Mouse (Mus musculus): ENCODE results near the gene Armc3.

Armc3 gene

GRCm38 (mm10) chr2:19198452-19199365, at the start of gene Armc3:
Gene Armc3, plus strand, starts transcription at chr2:19199302.
- DNase-seq (ENCODE audit: low read depth, low spot score): no peak

- DNase-seq (ENCODE audit: low read depth, low spot score): no peak
Observed at GRCm38 (mm10) chr2:19152687-19153086, 46.4 kb upstream of the Armc3 start.

- no peak for DNase-seq (ENCODE audit: low read depth, low spot score)
Observed at GRCm38 (mm10) chr2:19156176-19156575, 42.9 kb upstream of the Armc3 start.

- no peak for DNase-seq (ENCODE audit: low read depth, low spot score)
Observed at GRCm38 (mm10) chr2:19159539-19159938, 39.6 kb upstream of the Armc3 start.

- DNase-seq (ENCODE audit: low read depth, low spot score): no peak
Observed at GRCm38 (mm10) chr2:19160368-19161114, 38.6 kb upstream of the Armc3 start.

DNA sequence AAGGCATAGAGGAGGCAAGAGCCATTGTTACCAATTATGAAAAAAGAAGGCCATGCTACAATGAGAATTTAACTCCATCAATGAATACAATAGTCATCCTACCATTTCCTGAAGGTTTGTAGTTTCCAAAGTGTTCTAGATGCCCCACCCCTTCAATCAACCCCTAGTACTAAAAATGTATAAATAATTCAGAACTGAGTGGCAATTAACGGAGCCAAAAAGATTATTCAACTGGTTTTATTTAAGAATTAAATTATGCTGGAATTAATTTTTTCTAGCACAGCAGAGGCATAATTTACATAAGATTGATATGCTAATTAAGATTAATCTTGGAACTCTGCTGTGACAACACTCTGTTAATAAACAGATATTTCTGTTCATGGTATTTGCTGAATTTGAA, 34.9 kb upstream of the Armc3 start:
- no peak for DNase-seq (ENCODE audit: low read depth, low spot score)

- DNase-seq (ENCODE audit: low read depth, low spot score): no peak
Observed at GRCm38 (mm10) chr2:19176827-19177236, 22.3 kb upstream of the Armc3 start.

DNA sequence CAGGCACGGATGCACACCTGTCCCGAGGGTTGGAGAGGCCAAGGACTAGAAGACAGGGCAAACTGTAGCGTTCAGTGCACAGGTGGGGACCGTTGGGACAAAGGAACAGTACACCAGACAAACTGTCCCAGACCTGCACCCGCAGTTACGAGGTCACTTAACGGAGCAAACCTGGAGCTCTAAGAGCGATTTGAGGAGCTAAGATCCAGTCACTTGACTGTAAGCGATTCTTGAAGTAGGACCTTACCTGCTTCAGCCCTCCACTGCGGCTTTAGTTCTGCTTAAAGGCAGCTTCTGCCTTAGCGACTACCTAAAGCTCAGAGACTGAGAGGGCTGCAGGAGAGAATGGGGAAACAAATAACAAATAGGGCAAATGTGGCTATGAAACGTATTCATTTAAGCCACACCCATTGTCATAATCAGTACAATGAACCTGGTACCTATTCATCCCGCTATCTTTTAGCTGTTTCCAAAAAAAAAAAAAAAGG, 308 bp downstream of the Armc3 start:
- no peak for DNase-seq (ENCODE audit: low read depth, low spot score)

- DNase-seq (ENCODE audit: low read depth, low spot score): no peak
Observed at GRCm38 (mm10) chr2:19200112-19200511, 1.0 kb downstream of the Armc3 start.

DNA sequence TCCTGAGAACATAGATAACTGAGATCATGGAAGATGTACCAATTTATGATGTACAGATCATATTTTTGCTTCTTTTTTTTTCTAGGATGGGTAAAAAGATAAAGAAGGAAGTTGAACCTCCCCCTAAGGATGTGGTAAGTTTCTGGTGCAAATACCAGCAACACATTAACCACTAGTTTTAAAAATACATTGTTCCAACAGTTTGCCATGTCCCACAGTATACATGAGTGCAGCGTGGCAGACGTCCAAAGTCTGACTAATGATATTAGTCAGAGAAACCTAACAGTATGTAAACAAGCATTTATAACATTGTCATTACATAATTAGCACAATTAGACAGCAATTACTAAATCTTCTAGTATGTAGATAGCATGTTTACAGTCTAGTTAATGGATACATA, 2.6 kb downstream of the Armc3 start:
- no peak for DNase-seq (ENCODE audit: low read depth, low spot score)

GRCm38 (mm10) chr2:19234305-19234704, 35.2 kb downstream of the Armc3 start:
- no peak for DNase-seq (ENCODE audit: low read depth, low spot score)

DNA sequence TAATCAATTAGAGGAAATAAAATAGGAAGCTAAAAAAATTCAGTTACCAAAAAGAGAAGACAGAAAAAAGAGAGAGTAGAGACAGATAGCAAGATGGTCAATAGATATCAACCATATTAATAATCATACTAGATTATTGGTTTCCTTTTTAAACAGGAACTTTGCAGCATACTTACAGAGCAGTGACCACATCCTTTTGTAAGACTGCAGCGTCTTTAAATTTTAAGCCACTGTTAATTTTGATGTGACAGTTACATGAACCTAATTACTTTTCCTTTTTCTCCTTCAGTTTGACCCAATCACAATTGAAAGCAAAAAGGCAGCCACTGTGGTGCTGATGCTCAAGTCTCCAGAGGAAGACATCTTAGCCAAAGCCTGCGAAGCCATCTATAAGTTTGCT, 36.1 kb downstream of the Armc3 start:
- DNase-seq (ENCODE audit: low read depth, low spot score): no peak

DNA sequence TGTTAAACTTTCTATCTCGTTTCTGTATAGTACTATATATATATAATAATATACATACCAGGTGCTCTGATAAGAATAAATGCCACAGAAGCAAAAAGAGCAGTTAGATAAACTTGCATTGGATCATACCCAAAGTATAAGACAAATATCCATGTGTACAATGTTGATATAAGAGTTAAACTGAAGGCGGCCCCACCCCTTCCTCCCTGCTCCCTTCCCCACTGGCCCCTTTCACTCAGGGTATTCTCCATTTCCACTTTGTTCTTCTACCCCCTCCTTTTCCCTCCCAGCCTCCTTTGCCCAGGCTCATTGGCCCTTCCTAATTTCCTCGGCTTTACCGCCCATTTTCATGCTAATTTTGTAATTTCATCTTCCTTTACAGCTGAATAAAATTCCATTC, 36.5 kb downstream of the Armc3 start:
- DNase-seq (ENCODE audit: low read depth, low spot score): no peak

DNA sequence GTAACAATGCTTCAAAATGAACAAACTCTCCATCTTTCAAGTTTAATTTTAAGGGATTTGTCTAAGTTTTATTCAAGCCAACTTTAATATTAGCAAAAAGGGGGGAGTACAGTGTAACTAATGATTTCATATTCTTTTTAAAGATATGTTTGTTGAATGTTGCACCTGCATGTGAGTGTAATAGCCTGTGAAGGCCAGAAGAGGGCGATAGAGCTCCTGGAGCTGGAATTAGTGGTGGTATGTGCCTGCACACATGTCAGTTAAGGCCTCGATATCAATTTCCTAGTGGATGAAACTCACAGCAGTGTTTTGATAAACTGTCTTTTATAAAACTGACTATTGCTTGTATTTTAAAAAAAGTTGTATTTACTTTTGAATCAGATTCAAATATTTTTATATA, 39.7 kb downstream of the Armc3 start:
- DNase-seq (ENCODE audit: low read depth, low spot score): no peak

DNA sequence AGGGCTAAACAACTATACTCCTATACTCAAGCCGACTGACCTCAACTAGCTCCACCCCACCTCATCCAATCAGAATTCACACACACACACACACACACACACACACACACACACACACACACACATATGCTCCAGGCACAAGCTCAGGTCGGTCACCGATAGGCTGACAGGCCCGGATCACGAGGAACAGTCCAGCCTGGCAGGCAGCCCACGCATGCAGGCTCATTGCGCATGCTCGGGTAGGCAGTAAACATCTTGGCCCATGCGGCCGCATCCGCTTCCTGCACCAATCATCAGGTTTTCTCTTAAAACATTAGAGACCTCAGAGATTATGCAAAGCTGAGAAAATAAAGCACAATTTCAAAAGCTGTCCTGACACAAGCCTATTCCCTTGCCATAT, 50.5 kb downstream of the Armc3 start:
- no peak for DNase-seq (ENCODE audit: low read depth, low spot score)

DNA sequence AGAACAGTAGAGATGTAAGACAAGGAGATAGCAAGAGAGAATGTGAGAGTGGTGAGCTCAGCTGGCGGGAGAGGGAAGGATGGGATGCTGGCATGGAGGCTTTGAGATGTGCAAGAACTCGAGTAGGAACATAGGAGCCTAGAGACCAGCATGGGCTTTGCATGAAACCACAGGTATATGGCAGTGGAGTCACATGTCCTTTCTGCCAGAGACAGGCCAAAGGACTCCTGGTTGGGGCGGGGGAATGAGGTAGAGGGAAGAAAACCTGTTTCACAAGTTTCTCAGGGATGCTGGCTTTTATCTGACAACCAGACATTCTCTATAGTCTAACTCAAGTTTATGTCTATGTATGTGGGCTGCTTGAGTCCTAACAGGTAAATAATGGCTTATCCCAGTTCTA, 55.9 kb downstream of the Armc3 start:
- no peak for DNase-seq (ENCODE audit: low read depth, low spot score)

GRCm38 (mm10) chr2:19257255-19257654, 58.2 kb downstream of the Armc3 start:
- DNase-seq (ENCODE audit: low read depth, low spot score): no peak

- DNase-seq (ENCODE audit: low read depth, low spot score): no peak
Observed at GRCm38 (mm10) chr2:19260399-19260798, 61.3 kb downstream of the Armc3 start.

GRCm38 (mm10) chr2:19263375-19263774, 64.3 kb downstream of the Armc3 start:
- DNase-seq (ENCODE audit: low read depth, low spot score): no peak

DNA sequence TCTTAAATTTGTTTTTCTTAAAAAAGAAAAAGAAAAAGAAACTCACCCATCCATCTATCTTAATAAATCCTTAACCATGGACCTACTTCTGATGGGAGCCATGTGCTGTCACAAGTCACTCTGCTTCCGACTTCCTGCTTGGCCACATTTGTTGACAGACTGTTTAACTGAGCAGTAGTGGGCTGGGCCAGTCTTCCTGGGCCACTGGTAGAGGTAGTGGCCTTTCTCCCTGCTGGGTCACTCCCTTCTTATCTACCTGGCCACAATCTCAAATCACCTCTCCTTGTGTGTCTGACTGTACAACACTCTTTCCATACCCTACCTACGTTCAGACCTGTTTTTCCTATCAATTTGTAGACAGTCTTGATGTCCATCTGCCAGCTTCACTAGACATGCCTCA, 66.7 kb downstream of the Armc3 start:
- DNase-seq (ENCODE audit: low read depth, low spot score): no peak

- DNase-seq (ENCODE audit: low read depth, low spot score): no peak
Observed at GRCm38 (mm10) chr2:19267396-19267795, 68.3 kb downstream of the Armc3 start.

DNA sequence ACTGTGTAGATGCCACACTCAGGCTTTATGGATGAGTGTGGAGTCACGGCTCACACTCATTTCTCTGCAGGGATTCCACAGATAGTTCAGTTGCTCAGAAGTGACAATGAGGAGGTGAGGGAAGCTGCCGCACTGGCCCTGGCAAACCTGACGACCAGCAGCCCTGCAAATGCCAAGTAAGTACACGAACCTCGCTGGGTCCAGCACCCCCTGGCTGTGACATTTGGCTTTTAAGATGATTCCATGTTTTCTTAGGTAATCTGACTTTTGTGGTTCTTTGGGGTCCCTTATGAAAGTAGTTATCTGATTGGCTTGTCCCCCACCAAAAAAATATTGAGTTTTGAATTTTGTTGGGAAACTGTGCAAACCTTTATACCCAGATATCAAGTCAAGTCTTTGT, 70.9 kb downstream of the Armc3 start:
- no peak for DNase-seq (ENCODE audit: low read depth, low spot score)

- no peak for DNase-seq (ENCODE audit: low read depth, low spot score)
Observed at GRCm38 (mm10) chr2:19270709-19271120, 71.6 kb downstream of the Armc3 start.

Data from retina, adult 2 months (tissue).